Mouse (Mus musculus) ES-E14 (cell line): ENCODE data around the gene Scap.

Experiments used
- CHD2 ChIP-seq: IDR thresholded peaks from 2 replicates; pipeline ENCODE4 v1.6.1; 2014; ENCODE audit warnings: mild to moderate bottlenecking, low read depth, low read length, inconsistent platforms
- HCFC1 ChIP-seq: IDR thresholded peaks from 2 replicates; pipeline ENCODE4 v1.6.1; 2012; ENCODE audit warnings: low read length, inconsistent platforms, borderline replicate concordance; ENCODE audit not compliant: insufficient read depth
- ZNF384 ChIP-seq: IDR thresholded peaks from 2 replicates; pipeline ENCODE4 v1.6.1; 2012; ENCODE audit warnings: low read depth, low read length, inconsistent platforms

DNA sequence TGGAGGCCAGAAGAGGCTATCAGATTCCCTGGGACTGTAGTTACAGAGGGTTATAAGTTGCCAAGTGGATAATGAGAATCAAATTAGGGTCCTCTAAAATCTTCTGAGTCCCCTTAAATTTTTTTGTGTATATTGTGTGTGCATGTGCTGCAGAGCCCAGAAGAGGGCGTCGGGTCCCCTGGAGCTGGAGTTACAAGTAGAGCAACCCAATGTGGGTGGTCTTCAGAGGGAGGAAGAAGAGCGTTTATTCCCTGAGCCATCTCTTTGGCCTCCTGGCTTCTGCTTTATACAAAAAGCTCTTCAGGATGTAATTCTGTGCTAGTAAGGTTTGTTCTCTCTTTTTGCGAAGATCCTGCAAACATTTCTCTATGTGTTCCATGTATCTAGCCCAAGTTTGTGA lies 28.6 kb upstream of the Scap start:
- TF ChIP-seq HCFC1 (no peak), ZNF384 (no peak), CHD2 (no peak)
